Mouse (Mus musculus) embryonic facial prominence, embryonic 11.5 days (tissue): ENCODE measurements at regions not wholly inside any gene's neighbourhood (a gene's known extent, or its start where the extent isn't known, plus 50 kb on each side); places are given as distances from the start of the nearest gene placed in this dataset. TPM values are rescaled to one million over a fixed set of nuclear protein-coding genes. Genes with fewer than 3 reads are reported as not detected.

Experiments
- microRNA-seq: library from miRNA; unstranded; fragments of <30 nt; microRNA quantifications from one replicate; pipeline ENCODE4, GENCODE M21; 2016; ENCODE audit warnings: borderline number of aligned reads

Small RNA genes in the stretch of these regions (microRNA-seq; reads per million reads assigned to microRNA genes)
- gene Gm25025: not detected
